Mouse (Mus musculus): ENCODE data around the gene Negr1.

Negr1 gene

DNA sequence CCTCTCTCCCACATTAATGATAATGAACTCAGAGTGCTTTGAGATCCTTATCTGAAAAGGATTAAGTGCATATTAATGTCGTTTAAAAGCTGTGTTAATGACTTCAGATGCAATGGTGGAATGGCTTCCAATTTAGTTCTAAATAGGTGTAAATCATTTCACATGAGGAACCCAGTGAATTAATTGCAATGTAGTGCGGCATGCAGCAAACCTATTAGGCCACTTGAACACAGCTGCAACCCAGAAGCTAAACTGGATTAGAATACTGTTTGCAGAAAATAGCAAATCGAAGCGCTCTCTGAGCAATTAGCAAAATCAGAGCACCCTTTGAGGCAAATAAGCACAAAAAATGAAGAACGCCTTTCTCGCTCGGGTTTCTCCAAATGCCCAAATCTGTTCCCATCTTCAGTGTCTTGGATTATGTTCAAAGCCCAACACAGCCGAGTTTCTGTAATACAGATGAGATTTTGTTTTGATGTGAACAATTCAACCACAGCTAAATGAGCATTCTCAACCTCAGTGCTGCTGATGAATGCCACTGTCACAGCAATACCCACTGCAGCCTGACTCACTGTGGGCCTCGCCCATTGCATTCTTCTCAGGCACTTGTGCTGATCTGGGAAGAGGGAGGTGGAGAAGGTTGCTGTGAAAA lies 342.5 kb downstream of the Negr1 start:
- DNase-seq (ENCODE audit: low spot score) = no peak

DNA sequence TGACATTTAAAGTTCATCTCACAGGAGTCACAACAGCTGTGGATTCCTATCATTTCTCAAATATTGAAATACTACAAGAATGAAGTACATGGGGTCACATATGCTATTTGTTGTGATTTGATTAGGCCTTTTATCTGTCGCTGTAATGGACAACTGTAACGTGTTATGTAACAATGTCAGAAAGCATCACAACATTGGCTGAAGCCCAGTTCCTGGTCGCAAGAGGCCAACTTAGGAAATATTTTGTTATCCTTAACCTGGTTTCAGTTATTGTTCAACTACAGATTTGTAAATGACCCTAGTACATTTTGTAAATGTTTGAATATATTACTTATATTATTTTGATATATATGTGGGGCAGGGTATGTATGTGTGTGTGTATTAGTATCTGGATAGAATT lies 351.2 kb downstream of the Negr1 start:
- no peak for DNase-seq (ENCODE audit: low spot score)

DNA sequence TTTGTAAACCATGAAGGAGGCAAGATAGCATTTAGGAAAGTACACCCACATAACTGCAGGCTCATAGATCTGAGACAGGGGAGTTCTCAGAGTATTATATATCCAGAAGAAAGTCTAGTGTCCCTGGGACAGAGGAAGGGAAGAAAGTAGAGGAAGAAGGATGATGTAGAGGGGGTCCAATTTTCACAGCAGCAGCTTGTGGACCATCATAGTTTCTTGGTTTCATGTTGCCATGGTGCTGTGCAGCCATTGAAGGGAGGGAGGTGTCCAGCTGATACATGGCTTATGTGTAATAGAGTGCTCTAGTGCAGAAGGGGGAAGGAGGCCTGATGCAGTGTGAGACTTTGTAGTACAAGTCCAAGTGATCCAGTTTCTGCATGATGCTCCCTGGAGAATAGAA lies 359.8 kb downstream of the Negr1 start:
- no peak for DNase-seq (ENCODE audit: low spot score)

DNA sequence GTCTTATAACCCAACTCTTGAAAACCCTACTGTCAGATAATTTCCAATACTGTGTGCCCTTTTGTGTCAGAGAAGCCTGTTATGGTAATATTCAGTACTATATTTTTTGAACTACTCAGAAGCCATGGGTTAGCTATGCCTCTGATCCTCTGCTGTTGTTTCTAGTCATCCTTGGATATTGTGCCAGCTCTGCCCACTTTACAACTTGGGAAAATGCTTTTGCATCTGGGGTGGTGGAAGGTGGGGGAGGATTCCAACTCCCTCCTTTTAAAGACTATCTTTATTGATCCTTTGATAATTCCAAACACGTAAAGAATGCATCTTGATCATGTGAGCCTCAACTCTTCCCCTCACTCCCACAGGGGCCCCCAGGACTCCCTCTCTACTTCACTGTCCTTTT lies 361.6 kb downstream of the Negr1 start:
- DNase-seq (ENCODE audit: low spot score) = no peak

DNA sequence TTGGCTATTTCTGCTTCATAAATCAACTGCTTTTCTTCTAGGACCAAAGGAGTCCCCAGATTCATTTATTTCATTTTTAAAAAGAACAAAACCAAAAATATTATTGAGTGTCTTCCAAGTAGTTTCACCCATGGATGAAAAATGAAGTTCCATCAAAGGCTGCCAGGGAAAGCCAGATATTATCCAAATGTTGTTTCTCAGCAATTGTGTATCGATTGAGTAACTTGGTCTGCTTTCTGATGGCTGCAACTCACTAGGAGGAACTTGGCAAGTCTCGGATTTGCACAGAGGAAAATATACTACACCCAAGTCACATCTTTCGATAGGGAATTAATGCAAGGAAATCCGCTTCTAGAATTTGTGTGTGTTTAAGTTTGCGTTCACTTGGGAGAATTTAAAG lies 363.5 kb downstream of the Negr1 start:
- no peak for DNase-seq (ENCODE audit: low spot score)

DNA sequence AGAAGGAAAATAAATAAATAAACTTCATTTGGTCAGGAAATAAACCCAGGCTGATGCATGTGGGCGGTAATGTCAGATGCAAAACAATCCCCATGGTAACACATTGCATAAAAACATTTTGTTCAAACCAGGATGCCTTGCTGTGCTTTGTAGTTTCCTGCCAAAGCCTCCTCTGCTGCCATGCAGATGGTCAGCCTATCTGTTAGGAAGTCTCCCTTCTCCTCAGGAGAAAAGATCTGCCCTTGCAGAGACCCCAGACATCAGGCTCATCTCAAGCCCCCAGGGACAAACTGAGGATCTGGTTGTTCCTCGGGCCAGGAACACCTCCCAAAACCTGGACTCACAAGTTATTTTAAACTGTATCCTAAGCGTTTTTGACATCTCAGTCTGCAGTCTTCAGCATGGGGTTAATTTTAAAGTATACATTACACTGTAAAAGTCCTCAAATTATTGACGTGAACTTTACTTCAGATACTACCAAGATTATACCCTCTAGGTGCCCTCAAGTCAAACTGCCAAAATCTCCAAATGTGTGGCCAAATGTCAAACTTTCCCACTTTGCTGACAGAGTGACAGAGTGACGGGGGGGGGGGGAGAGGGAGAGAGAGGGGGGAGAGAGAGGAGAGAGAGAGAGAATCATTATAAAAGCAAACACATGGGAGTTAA lies 366.9 kb downstream of the Negr1 start:
- no peak for DNase-seq (ENCODE audit: low spot score)

DNA sequence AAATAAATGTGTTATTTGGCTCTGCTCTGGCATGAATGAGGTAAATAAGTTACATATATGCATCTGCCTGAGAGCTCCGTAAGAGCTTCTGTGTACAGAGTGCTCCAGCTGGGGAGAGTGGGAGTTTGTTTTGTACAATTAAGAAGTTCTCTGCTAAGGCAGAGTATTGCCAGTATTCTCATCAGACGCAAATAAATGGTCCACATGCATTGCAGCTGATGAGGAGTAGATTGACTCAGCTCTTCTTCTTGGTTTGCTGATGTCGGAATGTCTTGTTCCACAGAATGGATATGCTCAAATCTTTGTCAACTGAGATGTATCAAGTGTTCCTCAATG lies 367.4 kb downstream of the Negr1 start:
- no peak for DNase-seq (ENCODE audit: low spot score)

DNA sequence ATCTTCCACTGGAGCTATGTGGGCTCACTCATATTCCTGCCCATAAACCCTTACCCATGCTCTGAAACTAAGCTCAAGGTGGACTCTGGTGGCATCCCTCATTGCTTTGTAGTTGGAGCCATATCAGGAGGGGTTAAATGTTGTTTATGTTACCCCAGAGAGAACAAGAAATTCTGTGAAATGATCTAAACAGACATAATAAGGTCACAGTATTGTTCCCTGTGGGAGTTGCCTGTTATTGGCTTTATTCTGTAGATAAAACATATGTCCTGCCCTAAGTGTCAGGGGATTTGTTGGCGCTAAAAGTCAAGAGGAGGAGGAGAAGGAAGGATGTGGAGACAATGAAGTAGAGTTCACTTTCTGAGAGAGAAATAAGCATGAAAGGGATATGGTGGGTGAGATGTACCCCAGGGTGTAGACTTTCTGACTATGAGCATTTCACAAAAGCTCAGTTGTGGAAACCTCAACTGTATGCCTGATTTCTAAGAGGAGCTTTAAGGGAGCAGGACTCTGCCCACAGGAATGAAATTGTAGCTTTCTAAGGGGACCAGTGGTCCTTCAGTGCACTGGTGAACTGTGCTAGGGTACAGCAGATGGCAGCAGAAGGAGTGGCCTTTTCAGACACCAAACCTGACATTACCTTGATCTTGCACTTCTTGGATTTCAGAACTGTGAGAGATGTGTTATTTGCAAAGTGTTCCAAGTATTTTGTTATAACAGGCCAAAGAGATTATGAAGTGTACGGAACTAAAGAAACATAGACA lies 368.3 kb downstream of the Negr1 start:
- no peak for DNase-seq (ENCODE audit: low spot score)

DNA sequence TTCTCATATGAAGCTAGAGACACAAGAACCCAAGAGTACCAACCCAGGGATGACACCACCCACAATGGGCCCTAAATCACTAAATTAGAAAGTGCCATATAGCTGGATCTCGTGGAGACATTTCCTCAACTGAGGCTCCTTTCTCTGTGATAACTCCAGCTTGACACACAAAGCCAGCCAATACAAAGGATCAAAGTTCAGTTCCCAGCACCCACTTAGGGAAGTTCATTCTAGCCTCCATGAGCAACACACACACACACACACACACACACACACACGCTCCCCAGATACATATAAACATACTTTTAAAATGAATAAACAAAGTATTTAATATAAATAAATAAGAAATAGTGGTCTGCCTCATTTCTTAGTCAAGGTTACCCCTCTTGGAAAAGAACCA lies 369.4 kb downstream of the Negr1 start:
- DNase-seq (ENCODE audit: low spot score) = no peak

DNA sequence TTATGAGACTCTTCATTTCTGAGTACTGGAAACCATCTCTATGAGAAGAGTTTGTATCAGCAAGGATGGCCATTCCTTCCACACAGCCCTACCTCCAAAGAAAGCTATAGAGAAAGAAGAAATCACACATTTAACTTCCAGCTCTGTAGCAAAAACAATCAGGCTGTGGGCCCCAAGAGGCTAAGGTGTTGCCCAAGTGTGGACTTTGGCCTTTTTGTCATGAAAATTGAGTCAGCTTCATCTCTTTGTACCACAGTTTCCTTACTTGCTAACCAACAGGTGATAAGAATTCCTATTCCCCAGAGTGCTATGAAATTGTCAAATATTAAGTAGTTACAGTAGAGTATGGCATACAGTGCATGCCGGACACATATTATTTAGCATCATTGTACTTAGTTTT lies 369.9 kb downstream of the Negr1 start:
- no peak for DNase-seq (ENCODE audit: low spot score)

DNA sequence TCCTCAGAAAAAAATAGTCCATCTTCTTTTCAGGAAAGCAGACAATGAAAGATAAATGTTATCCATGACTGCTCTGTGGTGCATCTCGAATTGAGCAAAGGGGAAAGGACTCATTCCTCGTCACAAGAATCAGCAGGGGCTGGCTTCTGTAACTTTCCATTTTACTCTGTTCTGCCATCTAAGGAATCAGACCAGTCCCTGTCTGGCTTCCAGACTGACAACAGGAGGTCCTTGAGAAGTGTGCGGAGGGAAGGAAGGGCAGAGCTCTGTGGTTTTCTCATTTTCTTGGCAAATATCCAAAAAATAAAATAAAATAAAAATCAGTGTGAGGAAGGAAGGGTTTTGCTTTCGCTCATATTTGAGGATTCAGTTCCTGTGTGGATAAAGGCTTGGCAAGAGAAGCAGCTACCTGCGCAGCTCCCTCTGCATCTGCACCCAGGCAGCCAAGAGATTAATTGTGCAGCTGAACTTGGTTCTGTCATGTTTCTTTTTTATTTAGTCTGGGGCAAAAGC lies 373.2 kb downstream of the Negr1 start:
- DNase-seq (ENCODE audit: low spot score) = no peak

DNA sequence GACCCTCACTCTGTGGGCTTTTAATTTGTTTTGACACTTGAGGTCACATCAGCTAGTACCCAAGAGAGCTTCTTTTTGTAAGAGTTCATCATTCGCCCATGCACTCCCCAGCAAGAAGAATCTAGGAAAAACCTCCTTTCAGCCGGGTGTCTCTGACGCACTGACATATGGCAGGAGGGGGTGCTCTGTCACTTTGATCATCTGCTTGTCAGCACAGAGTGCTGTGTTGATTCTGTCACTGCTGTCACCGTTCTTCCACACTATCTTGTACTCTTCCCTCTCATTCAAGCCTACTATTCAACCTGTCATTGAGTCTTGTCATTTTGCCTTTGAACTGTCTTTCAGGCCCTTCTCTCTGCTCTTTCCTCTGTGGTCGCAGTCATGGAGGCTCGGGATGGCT lies 385.8 kb downstream of the Negr1 start:
- DNase-seq (ENCODE audit: low spot score) = peak; percentile 32

DNA sequence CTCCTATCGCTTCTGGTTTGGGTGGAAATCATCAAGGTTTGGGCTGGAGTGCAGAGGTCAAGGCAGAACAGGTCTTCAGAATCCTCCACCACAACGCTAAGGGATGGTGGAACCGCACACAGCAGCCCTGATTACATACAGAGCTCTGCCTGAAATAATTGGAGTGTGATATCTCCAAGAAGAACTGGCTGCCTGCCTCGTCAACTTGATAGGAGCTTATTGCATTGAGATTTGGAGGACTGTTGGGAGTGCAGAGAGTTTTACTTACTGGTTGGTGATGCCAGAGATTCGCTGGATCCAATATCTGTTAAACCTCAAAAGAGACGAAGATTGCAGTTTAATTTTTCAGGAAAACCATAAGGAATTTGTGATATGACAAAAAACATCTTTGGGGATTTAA lies 391.4 kb downstream of the Negr1 start:
- no peak for DNase-seq (ENCODE audit: low spot score)

DNA sequence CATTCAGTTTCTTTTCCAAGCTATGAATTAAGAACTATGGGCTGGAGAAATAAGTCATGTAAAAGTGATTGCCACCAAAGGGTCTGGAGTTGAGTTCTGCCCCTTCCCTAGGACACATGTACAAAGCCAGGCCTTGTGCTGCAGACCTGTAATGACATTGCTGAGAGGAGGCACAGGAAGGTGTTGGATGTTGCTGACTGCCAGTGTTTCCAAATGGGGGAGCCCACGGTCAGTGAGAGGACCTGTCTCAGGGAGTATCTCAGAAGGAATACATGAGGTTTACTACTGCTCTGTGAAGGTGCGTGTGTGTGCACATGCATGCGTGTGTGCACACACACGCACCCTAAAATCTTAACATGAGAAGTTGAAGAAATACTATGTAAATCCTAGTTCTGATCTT lies 393.5 kb downstream of the Negr1 start:
- no peak for DNase-seq (ENCODE audit: low spot score)

DNA sequence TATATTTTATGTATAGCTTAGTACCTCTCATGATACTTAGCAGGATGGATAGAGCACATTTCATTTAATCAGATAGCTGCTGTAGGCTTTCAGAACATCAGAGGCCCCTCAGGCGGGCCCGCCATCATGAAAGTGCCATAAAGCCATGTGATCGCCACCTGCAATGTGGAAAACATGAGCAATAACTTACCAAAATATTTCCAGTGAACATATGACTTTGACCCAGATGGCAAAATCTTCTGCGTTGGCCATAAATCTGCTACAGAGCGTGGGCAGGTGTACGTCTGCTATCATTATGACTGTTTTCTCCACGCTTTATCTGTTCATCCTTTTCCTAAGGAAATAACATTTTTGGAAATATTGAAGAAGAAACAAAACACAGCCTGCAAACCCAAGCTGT lies 397.0 kb downstream of the Negr1 start:
- no peak for DNase-seq (ENCODE audit: low spot score)

DNA sequence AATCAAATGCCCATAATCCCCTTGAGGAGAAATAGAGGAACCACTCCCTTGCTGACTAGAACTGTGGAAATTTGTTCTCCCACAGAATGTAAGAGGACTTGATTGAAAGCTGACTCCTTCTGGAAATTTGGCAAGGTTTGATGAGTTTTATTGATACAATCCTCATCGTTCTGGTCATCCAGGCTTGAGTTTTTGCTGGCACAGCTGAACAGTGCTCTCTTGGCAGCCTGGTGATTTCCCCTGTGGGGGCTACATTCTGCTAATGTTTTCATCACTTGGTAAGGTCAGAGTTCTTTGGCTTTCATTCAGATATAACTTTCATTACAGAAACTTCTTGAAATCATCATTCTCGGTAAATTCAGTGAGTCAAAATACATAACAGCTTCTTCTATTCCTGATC lies 407.2 kb downstream of the Negr1 start:
- DNase-seq (ENCODE audit: low spot score) = no peak

DNA sequence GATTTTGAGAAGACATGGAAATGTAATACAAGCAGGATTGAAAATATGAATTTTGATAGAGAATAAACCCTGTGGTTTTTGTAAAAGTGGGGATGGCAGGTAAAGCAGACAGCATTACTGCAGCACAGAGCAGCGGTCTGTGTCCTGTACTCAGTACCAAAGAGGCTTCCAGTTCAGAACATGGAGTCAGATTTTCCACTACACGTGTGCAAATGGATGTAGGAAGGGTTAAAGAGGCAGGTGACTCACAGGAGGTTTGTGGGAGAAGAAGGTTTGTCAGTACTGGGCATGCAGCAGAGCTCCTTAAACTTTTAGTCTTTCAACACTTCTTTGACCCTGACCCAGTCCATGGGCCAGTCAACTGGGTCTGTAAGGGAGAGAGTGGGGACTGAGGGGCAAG lies 409.5 kb downstream of the Negr1 start:
- DNase-seq (ENCODE audit: low spot score) = no peak

DNA sequence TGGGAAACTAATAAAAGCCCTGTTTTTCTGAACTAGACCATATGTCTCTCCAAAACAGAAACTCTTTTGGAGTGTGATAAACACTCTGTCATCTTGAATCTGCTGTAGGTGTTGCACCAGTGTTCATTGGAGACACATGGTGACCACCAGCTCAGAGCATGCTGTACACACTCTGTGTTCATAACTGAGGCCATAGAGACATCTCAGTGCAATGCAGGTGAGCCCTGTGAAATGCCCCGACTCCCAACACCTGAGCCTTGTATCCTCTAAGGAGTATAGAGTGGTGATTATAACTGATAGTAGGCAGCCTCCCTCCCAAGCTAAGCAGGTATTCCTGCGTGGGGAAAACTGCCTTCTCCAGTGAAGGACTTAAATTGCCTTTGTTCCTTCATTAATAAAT lies 415.2 kb downstream of the Negr1 start:
- no peak for DNase-seq (ENCODE audit: low spot score)

DNA sequence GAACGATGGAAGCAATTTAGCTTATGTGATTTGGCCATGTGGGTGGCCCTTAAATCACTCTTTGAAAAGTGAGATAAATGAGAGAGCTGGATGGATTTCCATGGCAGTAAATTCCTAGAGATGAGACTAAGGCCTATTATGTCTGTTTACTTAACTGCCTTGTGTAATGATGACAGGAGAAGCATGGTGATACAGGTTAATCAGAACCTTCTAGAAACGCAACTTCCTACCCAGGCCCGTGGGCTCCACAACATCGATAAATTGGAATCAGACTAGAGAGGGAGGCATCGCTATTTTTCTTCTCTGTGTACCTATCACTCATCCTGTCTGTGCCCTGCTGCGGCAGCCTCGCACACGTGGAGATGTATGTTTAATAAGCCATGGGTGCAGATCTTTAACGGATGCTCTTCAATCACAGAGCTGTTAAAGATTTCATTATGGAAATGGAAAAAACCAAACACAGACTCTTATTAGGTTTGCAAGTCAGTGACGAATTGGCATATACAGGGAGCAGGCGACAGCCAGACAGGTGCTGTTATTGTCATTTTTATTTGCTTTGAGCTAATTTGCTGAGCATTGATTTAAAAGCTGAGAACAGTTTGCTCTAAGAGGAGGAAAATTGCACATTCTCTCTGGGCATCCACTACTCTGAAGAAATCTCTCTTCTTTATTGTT lies 418.6 kb downstream of the Negr1 start:
- DNase-seq (ENCODE audit: low spot score) = no peak

DNA sequence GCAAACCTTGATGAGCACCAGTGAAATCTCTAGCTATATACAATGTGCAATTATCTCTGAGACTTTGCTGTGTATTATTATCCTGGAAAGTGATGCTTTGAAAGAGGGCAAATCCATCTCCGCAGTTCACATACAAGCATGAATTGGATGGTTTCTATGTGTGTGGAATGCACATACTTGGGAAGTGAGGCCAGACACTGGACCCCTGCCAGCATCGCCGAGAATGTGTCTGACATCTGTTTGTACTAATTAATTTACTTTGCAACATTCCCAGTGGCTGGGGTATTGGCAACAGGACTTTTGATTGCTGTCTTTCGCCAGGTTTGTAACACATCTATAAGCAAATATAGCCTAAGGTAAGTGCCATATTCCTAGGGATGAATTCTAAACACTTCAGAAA lies 420.5 kb downstream of the Negr1 start:
- DNase-seq (ENCODE audit: low spot score) = peak; percentile 18

DNA sequence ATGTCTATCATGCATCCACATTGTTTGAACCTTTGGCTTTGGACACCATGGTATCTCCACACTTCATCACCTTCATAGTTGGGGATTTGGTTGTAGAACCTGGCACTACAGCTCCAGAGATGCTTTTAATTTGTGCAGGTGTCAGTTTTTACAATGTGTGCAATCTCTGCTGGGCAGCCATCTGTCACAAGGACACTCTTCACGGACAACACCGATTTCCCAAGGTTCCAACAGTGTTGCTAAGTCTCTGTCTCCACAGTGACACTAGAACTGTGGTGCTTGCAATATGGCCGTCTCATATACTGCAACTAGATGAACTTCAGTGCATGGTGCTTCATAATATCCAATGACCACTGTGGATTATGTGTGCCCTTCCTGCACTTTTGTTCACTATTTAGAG lies 425.5 kb downstream of the Negr1 start:
- no peak for DNase-seq (ENCODE audit: low spot score)

DNA sequence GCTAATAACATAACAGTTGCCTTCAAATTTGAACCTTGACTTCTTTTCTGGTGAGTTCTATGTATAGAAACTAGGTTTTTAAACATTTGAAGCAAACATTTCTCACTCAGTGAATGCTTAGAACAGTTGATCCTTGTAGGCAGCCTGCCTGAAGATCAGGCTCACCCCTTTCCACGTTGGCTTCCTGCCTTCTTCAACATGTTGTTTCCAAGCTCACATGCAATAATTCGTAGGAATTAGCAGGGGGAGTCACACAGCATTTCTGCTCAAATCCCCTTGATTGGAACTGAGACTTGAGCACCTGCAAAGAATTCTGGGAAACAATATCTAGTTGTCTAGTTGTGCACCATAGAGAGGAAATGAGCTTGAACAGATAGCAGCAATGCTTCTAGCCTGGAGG lies 430.6 kb downstream of the Negr1 start:
- no peak for DNase-seq (ENCODE audit: low spot score)

DNA sequence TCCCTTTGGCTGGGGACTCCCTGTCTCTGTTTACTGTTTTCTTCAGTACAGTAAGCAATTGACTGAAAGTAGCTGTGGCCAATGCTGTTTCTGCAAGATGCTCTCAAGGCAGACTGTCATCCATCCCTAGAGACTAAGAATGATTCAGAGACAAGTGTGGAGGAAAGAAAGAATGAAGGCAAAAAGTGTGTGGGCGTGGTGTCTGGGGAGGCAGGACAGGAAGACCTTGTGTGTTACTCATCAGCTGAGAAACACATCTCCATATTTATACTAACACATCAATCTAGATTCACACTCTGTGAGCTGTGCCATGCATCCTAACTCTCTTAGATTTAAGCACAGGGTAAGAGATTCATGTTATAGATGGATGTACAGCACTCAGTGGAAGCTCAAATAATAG lies 431.2 kb downstream of the Negr1 start:
- no peak for DNase-seq (ENCODE audit: low spot score)

All from embryo, embryonic 10 days (tissue).